Mouse (Mus musculus) erythroblast, embryonic 14.5 days (primary cell): ENCODE measurements around the gene Gnb3.

Source experiments
- GATA1 ChIP-seq: IDR thresholded peaks from 2 replicates; pipeline ENCODE4 v1.6.1; 2012; ENCODE audit warnings: low read length, inconsistent platforms, mixed read lengths
- TAL1 ChIP-seq: IDR thresholded peaks from 3 replicates; pipeline ENCODE4 v1.6.1; 2012; ENCODE audit warnings: low read length, inconsistent platforms, mixed read lengths

- TF ChIP-seq TAL1 (no peak), GATA1 (no peak)
Measured at GRCm38 (mm10) chr6:124828868-124829798, 10.9 kb downstream of the Gnb3 start, which contains the start of the genes Usp5 and Cdca3.
